Mouse (Mus musculus) cerebellum, adult 2 months (tissue): ENCODE data around the gene Pdzd7. TPM values are rescaled to one million over a fixed set of nuclear protein-coding genes. Genes with fewer than 3 reads are reported as not detected.

ENCODE experiments used
- DNase-seq, 2 experiments: peaks; one replicate each; pipeline ENCODE4 v3.0.0; 2021
- H3K27ac ChIP-seq: fragments of 200-500 bp; 2 replicates; pipeline ENCODE4 v1.5.1; 2012; ENCODE audit warnings: low read length, control low read depth, inconsistent platforms; ENCODE audit not compliant: insufficient read depth
- H3K27me3 ChIP-seq: fragments of 200-500 bp; 2 replicates; pipeline ENCODE4 v1.6.1; 2012; ENCODE audit warnings: inconsistent platforms, mild to moderate bottlenecking, low read length, moderate library complexity; ENCODE audit not compliant: control insufficient read depth, insufficient read depth
- H3K4me1 ChIP-seq: fragments of 200-500 bp; 2 replicates; pipeline ENCODE4 v1.6.1; 2011; ENCODE audit warnings: low read length; ENCODE audit not compliant: control insufficient read depth, insufficient read depth
- H3K4me3 ChIP-seq: fragments of 200-500 bp; replicated peaks from 2 replicates; pipeline ENCODE3; 2011; ENCODE audit warnings: mild to moderate bottlenecking, low read depth, low read length, control low read depth; ENCODE audit not compliant: insufficient read depth
- CTCF ChIP-seq: fragments of 200-500 bp; IDR thresholded peaks from 2 replicates; pipeline ENCODE4 v1.5.1; 2011; ENCODE audit warnings: low read depth, mild to moderate bottlenecking, control low read depth, low read length, moderate library complexity, borderline replicate concordance; ENCODE audit not compliant: insufficient read depth
- POLR2A ChIP-seq: fragments of 200-500 bp; IDR thresholded peaks from 2 replicates; pipeline ENCODE4 v1.6.1; 2011; ENCODE audit warnings: low read length, control low read depth, borderline replicate concordance; ENCODE audit not compliant: insufficient read depth
- WGBS: fragments of 180-500 bp; shearing (Covaris S2); methylation state at CpG from one replicate; pipeline ENCODE4 v1.1.7; 2018; 5-methylcytosine and 5-hydroxymethylcytosine counted together
- polyA plus RNA-seq: library from polyadenylated mRNA; depleted of rRNA; stranded (reverse); fragments of >200 nt; gene quantifications from 2 replicates; pipeline ENCODE4 v1.2.3, GENCODE M21; 2012

Pdzd7 gene
- polyA plus RNA-seq, 1 experiment = 9.1 TPM

- peak; percentile 78 to 84 for DNase-seq
- WGBS = 2% methylated on average over 62 of the region's 62 CpGs
Observed at GRCm38 (mm10) chr19:45076586-45077510, 31.3 kb upstream of the Pdzd7 start.

GRCm38 (mm10) chr19:45076036-45076575, 30.6 kb upstream of the Pdzd7 start:
- TF ChIP-seq CTCF (no peak), POLR2A (no peak)
- Histone ChIP-seq H3K27me3 (no peaks in the 10 kb centered on the region), H3K27ac (no peak overlapping the region; the same call in 1 of the 2 replicates), H3K4me1 (peaks cover 11% of the 10 kb centered on the region; the same call in 1 of the 2 replicates), H3K4me3 (peak overlapping the region; percentile 47)
- DNase-seq = no peak
- 42% methylated on average over 17 of the region's 17 CpGs for WGBS

More at GRCm38 (mm10) chr19:45076586-45077510, 31.3 kb upstream of the Pdzd7 start:
- H3K27me3 ChIP-seq = no peaks in the 10 kb centered on the region
- H3K4me1 ChIP-seq = peaks cover 12% of the 10 kb centered on the region; the same call in 1 of the 2 replicates
- TF ChIP-seq CTCF (peak; percentile 18; the same call in 1 of the 2 replicates), POLR2A (0 out of 2 replicates have a peak, but pooled peaks have one; percentile 17)
- H3K4me3 ChIP-seq = peak overlapping the region; percentile 47
- peak overlapping the region; percentile 58 for H3K27ac ChIP-seq

- DNase-seq = peak in 1 of 2 experiments; percentile 41
Observed at GRCm38 (mm10) chr19:45075323-45076035, 30.0 kb upstream of the Pdzd7 start.

GRCm38 (mm10) chr19:45074580-45075322, 29.2 kb upstream of the Pdzd7 start, which contains the start of gene Kazald1:
Gene Kazald1 (plus strand): TSS chr19:45075241.
- Histone ChIP-seq H3K4me3 (peak within 1 kb of the TSS; percentile 89), H3K27ac (peak within 1 kb of the TSS; percentile 95), H3K4me1 (peaks cover 7% of the 10 kb centered on the region; the same call in 1 of the 2 replicates), H3K27me3 (no peaks in the 10 kb centered on the region)
- TF ChIP-seq CTCF = no peak
- peak; percentile 99 for TF ChIP-seq POLR2A
- DNase-seq = peak; percentile 95 to 98
- under 1% methylated on average over 45 of the region's 45 CpGs for WGBS

More at GRCm38 (mm10) chr19:45075323-45076035, 30.0 kb upstream of the Pdzd7 start:
- Histone ChIP-seq H3K27me3 (no peaks in the 10 kb centered on the region), H3K4me3 (peak overlapping the region; percentile 89), H3K27ac (peak overlapping the region; percentile 65), H3K4me1 (peaks cover 7% of the 10 kb centered on the region; the same call in 1 of the 2 replicates)
- WGBS = 6% methylated on average over 32 of the region's 32 CpGs
- no peak for TF ChIP-seq CTCF

- Histone ChIP-seq H3K27ac (no peak overlapping the region), H3K4me1 (peaks cover 7% of the 10 kb centered on the region; the same call in 1 of the 2 replicates), H3K27me3 (no peaks in the 10 kb centered on the region), H3K4me3 (peak overlapping the region; percentile 89)
- peak; percentile 79 to 86 for DNase-seq
- TF ChIP-seq POLR2A = no peak
- TF ChIP-seq CTCF = peak; percentile 86
- WGBS = 7% methylated on average over 20 of the region's 20 CpGs
Observed at GRCm38 (mm10) chr19:45073871-45074542, 28.5 kb upstream of the Pdzd7 start.

GRCm38 (mm10) chr19:45067758-45068510, 22.4 kb upstream of the Pdzd7 start:
- Histone ChIP-seq H3K27ac (no peak overlapping the region), H3K4me1 (0 out of 2 replicates have a peak, but pooled peaks cover 3% of the 10 kb centered on the region), H3K4me3 (no peak overlapping the region), H3K27me3 (peaks cover 4% of the 10 kb centered on the region; the same call in 1 of the 2 replicates)
- TF ChIP-seq POLR2A = no peak
- TF ChIP-seq CTCF = no peak
- 73% methylated on average over 7 of the region's 7 CpGs for WGBS
- no peak for DNase-seq
